Mouse (Mus musculus): ENCODE measurements at regions not wholly inside any gene's neighbourhood (a gene's known extent, or its start where the extent isn't known, plus 50 kb on each side); places are given as distances from the start of the nearest gene placed in this dataset.

GRCm38 (mm10) chr14:25325887-25326286 lies 133.1 kb upstream of the Zmiz1 start:
- DNase-seq (ENCODE audit: low spot score in 2 of 2): peak in 1 of 2 experiments; percentile 14

- DNase-seq (ENCODE audit: low spot score in 2 of 2): no peak
These were observed 130.8 kb upstream of the Zmiz1 start for GRCm38 (mm10) chr14:25328230-25328629.

GRCm38 (mm10) chr14:25334186-25334585 lies 124.8 kb upstream of the Zmiz1 start:
- DNase-seq (ENCODE audit: low spot score in 2 of 2): no peak

- DNase-seq (ENCODE audit: low spot score in 2 of 2): no peak
These were observed 122.1 kb upstream of the Zmiz1 start for GRCm38 (mm10) chr14:25336875-25337274.

- no peak for DNase-seq (ENCODE audit: low spot score in 2 of 2)
These were observed 120.5 kb upstream of the Zmiz1 start for GRCm38 (mm10) chr14:25338404-25339051.

GRCm38 (mm10) chr14:25340845-25341244 lies 118.1 kb upstream of the Zmiz1 start:
- no peak for DNase-seq (ENCODE audit: low spot score in 2 of 2)

- DNase-seq (ENCODE audit: low spot score in 2 of 2): no peak
These were observed 117.0 kb upstream of the Zmiz1 start for GRCm38 (mm10) chr14:25341848-25342427.

GRCm38 (mm10) chr14:25342865-25343565 lies 116.0 kb upstream of the Zmiz1 start:
- no peak for DNase-seq (ENCODE audit: low spot score in 2 of 2)

- DNase-seq (ENCODE audit: low spot score in 2 of 2): no peak
These were observed 113.0 kb upstream of the Zmiz1 start for GRCm38 (mm10) chr14:25345995-25346394.

GRCm38 (mm10) chr14:25346813-25347610 lies 112.0 kb upstream of the Zmiz1 start:
- DNase-seq (ENCODE audit: low spot score in 2 of 2): no peak

- no peak for DNase-seq (ENCODE audit: low spot score in 2 of 2)
These were observed 108.6 kb upstream of the Zmiz1 start for GRCm38 (mm10) chr14:25350282-25350964.

GRCm38 (mm10) chr14:25353804-25354203 lies 105.2 kb upstream of the Zmiz1 start:
- DNase-seq (ENCODE audit: low spot score in 2 of 2): no peak

GRCm38 (mm10) chr14:25354288-25354850 lies 104.6 kb upstream of the Zmiz1 start:
- no peak for DNase-seq (ENCODE audit: low spot score in 2 of 2)

GRCm38 (mm10) chr14:25357805-25358204 lies 101.2 kb upstream of the Zmiz1 start:
- no peak for DNase-seq (ENCODE audit: low spot score in 2 of 2)

- no peak for DNase-seq (ENCODE audit: low spot score in 2 of 2)
These were observed 99.1 kb upstream of the Zmiz1 start for GRCm38 (mm10) chr14:25359824-25360294.

GRCm38 (mm10) chr14:25360726-25361125 lies 98.3 kb upstream of the Zmiz1 start:
- DNase-seq (ENCODE audit: low spot score in 2 of 2): no peak

- DNase-seq (ENCODE audit: low spot score in 2 of 2): no peak
These were observed 97.9 kb upstream of the Zmiz1 start for GRCm38 (mm10) chr14:25361129-25361528.

- DNase-seq (ENCODE audit: low spot score in 2 of 2): no peak
These were observed 96.2 kb upstream of the Zmiz1 start for GRCm38 (mm10) chr14:25362771-25363170.

- no peak for DNase-seq (ENCODE audit: low spot score in 2 of 2)
These were observed 93.7 kb upstream of the Zmiz1 start for GRCm38 (mm10) chr14:25365226-25365800.

GRCm38 (mm10) chr14:25366009-25366408 lies 93.0 kb upstream of the Zmiz1 start:
- DNase-seq (ENCODE audit: low spot score in 2 of 2): no peak

All from spleen, postnatal 14 days (tissue).